Mouse (Mus musculus): ENCODE measurements at regions not wholly inside any gene's neighbourhood (a gene's known extent, or its start where the extent isn't known, plus 50 kb on each side); places are given as distances from the start of the nearest gene placed in this dataset.

GRCm38 (mm10) chr12:68242683-68243082 lies 916.3 kb downstream of the Rps29 start:
- no peak for TF ChIP-seq CTCF (IDR thresholded peaks at IDR 0.05)
- TF ChIP-seq POLR2A (IDR thresholded peaks at IDR 0.05; ENCODE audit: insufficient read depth, low read depth, low read length) = no peak

Data from heart, adult 2 months (tissue).